Mouse (Mus musculus) layer of hippocampus, adult 9-11 months (tissue): ENCODE measurements around the gene Rab17.

ENCODE experiments used
- DNase-seq: peaks from one replicate; pipeline ENCODE4 v3.0.0; 2022

Gene Rab17

DNA sequence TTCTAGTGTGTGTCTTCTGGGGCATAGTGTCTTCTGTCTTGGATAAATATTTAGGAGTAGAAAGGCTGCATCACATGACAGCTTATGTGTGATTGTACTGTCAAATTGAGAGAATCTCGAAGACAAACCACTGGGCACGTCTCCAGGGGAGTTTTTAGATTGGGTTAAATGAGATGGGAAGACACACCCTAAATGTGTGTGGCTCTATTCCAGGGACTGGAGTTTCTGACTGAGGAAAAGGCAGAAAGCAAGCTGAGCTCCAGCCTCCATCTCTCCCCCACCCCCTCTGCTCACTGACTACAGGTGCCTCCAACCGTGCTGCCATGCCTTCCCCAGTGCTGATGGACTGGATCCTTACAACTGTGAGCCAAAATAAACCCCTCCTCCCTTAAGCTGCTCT lies 11.9 kb upstream of the Rab17 start:
- DNase-seq = peak; percentile 8

DNA sequence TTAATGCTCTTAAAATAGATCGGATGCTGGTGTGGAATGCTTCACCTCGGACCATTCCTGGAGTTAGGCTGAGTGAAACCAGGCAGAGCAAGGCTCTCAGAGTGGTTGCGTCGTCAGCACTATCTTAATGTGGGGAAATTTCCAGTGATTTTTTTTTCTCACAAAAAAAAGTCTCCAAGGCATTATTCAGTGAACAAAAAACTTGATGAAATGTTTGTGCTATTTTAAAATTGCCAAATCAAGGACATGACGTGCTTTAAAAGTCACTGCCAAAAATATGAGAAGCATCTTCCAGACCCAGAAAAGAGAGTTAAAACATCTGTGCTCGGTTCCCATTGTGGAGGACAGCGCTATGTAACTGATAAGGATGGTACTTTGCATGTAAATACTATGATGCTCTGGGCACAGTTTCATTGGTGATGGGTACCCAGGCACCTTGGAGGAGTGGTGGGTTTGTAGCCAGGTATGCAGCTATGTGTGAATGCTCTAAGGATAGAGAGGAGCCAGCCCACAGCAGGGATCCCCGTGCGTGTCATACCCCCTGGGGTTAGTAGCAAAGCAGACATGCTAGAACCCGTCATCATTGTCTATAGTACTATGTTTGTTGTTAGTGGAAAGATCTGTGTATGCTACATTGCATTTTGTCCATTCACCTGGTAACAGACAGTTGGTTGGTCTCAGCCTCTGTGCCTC lies 11.3 kb upstream of the Rab17 start:
- peak; percentile 11 for DNase-seq

DNA sequence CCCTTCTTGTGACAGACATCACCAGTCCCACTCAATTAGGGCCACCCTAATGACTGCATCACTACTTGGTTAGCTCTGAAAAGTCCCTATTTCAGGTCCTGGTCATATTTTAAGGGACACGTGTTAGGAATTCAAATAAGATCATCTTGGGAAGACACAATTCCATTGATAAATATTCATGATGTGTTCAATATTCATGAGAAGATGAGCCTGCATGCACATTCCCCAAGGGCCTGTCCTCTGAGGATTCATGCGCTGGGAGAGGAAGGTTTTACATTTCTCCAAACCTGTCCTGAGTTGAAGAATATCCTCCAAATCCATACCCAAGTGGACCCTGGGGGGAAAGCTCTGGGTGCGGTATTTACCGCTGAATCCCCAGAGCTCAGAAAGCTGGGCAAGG lies 6.5 kb upstream of the Rab17 start:
- no peak for DNase-seq

DNA sequence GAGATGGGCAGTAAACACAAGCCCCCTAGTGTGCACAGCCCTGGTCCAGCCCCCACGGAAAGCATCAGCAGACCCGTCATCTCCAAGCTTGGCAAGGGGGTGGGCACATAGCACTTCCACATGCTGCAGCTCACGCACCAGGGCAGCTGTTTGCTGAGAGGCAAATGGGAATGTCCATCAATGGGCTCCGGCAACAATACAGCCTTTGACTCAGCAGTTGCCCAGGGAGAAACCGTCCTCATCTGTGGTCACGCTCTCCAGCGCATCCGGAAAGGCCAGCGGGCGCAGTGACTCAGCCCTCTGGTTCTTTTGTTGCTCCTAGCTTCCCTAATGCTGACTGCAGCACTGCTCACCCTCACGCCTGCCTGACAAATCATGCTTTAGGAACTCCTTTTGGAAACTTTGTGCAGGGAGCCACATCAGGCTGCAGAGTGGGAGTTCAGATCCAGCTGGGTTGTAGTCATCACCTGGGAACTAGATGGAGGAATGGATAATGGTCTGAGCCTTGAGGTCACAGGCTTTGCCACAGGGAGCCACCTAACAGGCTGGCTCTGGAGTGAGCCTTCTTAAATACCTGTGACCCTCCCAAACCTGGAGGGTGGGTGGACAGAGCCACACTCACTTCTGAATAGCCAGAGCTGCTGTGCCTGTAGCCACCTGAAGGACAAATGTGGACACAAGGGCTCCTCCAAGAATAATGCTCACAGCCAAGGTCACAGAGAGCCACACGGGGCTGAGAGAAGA lies 5.6 kb upstream of the Rab17 start:
- peak; percentile 79 for DNase-seq

DNA sequence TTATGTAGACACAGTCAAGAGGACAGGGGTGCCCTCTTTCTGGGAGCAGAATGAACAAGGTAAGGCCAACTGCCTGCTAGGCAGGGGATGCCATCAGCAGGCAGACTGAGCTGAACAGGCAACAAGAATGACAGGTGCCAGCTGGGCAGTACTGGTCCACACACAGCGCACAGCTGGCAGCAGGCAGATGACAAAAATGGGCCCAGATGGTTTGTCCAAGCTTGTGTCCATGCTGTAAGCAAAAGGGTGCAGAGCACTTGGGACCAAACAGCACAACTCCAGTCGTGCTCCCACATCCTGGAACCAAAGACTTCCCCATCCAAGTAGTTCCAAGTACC lies 4.1 kb upstream of the Rab17 start:
- no peak for DNase-seq

DNA sequence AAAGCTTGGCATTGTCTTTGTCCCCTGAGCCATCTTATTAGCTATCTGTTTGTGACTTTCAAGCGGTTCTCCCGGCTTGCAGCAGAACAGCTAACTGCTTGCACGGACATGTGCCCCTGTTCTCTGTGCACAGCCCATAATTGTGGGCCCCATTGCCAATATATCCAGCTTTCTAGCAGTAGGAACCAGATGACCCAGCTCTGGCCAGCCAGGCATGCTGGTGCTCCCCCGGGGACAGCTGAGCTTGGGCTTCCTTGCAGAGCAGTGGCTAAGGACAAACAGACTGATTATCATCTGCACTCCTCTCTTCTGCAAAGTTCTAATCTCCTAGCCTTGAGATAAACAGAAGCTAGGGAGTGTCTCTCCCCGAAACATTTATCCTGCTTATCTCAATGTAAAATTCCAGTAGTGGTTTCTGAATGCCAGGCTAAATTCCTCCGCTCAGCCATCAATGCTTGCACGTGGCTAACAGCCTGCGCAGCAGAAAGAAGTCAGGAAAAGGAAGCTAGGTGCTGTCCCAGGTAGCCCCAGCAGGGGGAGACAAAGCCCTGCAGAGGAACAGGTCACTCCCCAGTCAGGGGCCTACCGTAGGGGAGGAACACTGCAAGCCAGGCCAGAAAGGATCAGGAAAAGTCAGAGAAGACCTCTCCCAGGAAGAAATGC lies 3.6 kb upstream of the Rab17 start:
- DNase-seq = peak; percentile 82

DNA sequence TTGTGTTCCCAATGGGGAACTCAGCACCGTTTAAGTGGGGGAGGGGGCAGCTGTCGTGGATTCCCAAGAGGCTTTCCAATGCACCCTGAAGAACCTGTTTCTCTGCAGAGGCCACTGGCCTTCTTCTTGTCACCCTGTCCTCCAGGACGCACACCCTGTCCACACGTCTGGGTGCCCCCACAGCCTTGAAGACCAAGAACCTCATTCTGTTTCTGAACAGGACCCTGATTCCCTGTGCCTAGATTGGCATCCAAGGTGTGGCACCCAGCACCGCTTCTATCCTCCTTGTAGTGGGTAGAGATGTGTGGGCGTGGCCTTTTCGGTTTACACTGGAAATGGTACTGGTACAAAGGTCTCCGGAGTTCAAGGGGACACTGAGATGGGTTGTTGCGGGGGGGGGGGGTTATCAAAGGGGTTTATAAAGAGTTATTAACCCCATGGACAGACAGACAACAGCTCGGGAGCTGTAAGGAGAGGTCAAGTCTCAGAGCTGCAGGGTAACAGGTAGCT lies 475 bp upstream of the Rab17 start:
- no peak for DNase-seq

DNA sequence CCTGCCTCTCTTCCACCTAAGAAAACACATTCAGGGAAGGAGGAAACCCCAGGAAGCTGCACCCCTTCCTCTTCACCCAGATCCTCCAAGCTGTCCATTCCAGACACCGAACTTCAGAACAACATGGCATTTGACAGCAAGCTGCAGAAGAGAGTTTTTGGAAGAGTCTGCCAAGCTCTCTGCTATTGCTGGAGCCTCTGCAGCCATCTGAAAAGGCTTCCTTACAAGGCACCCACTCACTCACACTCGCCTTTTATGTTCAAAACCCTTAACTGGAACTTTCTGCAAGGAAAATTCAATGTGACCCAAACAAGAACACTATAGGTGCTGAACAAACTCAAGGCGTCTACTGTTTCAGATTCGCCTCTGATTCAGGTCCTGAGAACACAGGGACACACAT lies 812 bp downstream of the Rab17 start:
- no peak for DNase-seq

DNA sequence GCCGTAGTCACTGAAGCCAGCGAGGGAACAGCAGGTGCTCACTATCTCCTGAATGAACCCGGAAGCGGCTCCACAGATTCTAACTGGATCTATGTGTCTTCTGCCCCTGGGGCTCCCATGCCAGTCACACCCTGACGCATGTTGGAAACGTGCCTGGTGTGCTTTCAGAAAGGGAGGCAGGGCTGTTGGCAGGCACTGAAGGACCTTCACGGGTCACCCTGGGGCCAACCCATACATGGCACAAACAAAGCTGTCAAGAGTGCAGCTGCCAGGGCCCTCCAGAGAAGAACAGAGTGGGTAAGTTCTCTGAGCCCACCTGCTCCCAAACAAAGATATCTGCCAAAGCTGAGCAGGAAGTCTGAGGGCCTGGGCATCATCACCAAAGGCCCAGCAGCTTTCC lies 1.9 kb downstream of the Rab17 start:
- no peak for DNase-seq

DNA sequence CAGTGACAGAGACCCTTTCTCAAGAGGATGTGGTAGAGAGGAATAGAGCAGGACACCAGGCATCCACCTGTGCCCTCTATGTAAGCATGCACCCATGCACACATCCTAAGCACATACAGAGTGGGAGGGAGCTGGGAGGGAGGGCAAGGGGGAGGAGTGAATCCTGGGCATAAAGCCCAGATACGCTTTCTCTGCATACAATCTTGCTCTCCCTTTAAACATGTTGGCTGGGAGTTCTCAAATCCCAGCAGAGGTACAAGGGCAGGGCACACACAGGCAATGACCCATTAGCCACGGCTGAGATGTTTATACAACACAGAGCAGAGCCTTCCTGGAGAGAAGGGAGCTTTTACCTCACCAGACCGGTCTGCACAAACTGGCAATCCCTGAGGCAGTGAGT lies 6.5 kb downstream of the Rab17 start:
- no peak for DNase-seq

DNA sequence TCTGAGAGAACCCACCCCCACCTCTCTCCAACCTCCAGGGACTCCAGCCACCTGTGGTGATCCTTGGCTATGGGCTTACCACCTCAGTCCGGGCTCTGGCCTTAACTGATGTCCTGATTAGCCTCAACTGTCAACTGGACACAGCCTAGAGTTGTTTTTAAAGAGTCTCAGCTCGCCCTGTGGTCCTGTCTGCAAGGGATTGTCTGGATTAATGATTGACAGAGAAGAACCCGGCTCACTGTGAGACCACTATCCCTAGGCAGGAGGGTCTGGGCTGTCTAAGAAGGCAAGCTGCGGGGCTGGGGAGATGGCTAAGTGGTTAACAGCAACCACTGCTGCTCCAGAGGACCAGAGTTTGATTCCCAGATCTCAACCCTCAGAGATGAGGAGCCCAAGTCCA lies 6.9 kb downstream of the Rab17 start:
- DNase-seq = no peak

DNA sequence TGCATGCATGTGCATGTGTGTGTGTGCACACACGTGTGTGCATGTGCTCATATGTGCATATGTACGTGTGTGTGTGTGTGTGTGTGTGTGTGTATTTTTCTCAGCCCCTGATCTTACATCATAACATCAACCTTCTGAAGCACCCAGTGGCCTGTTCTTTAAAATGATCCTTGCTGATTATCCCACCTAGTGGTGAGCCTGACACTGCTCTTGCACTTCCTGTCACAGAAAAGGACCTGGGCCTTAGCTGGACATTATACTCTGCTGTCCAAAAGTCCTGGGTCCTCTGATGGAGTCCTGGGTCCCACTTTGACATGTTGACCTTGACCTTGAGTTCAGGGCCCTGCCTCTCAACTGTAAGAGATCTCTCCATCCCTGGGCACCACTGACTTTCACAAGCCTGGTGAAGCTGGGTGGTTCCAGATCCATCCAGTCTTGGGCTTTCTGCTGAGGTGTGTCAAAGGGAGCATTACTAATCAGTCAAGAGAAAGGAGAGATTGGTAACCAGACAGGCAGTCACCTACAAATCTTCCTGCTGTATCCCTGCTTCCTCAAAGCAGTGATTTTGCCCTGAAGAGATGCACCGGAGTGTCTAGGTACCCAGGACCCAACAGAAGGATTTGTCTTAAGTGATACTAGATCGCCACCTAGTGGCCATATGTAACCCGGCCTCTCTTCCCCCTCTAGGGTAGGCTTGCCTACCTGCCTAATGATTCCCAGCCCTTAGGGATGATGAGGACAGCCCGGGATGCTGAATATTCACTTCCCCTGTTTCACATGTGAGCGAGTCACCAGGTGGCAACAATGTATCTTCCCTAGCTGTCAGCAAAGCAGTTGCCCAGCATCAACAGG lies 13.0 kb downstream of the Rab17 start:
- peak; percentile 59 for DNase-seq

DNA sequence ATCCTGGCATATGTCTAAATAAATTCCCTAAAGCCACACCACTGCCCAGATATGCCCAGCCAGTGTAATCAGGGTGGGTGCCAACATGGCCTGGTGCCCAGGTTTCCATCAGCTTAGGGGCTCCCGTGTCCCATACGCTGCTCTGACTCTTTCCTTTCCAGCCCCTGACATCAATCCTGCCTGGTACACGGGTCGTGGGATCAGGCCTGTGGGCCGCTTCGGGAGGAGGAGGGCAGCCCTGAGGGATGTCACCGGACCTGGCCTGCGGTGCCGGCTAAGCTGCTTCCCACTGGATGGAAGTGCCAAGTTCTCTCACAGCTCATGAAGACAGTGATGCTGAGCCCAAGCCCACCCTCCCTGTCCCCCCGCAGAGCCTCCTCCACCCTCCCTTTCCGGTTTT lies 15.8 kb downstream of the Rab17 start:
- DNase-seq = no peak

DNA sequence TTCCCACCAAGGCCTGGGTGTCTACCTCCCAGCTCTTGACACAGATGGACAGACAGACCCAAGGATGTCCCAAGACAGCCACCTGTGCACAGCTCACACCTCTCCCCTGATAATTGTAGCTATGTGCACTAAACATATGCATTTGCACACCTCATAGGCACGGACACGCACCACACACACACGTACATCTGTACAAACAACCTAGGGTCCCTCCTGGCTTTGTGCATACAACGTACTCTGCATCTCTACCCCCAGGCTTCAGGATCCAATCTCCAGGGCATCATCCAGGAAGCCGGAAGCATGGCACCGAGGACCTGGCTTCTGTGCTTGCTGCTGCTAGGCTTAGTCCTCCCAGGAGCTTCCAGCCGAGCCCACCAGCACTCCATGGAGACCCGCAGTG lies 16.7 kb downstream of the Rab17 start, which contains the start of gene Prlh:
Gene Prlh, plus strand, starts transcription at position 301 of the 400 bp plus-strand sequence.
- DNase-seq = no peak

DNA sequence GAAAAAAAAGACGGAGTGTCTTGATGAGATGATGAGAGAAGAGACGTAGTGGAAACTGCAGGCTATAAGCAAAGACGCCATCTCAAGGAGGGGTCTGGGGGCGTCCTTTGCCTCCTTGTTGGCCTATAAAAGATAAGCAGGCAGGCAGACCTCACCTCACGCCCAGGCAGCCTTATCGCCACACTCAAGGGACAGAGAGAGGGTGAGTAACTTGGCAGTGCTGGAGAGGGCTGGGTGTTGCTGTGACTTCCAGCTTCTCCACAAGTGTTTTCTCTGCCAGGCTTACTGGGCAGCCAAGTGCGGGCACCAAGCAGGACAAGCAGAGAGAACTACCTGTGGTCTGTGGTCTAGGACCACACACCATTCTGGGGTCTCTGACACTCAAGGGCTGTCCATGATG lies 17.8 kb downstream of the Rab17 start:
- DNase-seq = no peak

DNA sequence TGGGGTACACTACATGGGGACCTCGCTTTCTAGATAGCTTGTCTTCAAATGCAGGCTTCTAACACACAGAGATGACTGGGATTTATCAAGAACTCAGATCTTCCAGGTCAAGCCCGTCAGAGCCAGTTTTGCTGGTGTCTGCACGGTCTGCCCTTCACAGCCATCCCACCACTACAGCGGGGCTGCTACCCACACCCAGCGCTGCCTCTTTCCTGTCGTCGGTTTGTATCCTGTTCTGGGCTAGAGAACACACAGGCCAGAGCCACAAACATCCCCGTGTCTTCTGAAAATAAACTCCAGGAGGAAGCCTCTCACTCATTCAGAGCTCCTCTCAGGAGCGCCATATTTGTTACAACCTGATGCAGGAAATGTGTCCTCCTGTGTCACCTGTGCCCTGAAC lies 20.2 kb downstream of the Rab17 start:
- DNase-seq = no peak

DNA sequence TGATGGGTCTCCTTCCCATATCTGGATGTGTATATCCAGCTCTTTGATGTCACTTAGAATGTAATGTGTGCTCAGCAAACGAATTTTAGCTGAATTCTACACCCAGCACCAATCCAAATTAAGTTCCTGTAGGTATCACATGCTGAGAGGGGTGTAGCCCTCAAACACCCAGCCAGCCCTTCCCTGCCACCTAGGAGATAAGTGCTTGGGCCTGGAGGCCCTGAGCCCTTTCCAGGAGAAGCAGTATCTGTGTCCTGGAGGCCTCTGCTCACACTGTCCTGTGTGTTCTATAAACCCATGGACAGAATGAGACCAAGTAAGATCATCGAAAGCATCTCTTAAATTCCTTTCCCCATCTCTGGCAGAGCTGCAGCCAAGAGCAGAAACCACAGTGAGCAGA lies 22.2 kb downstream of the Rab17 start:
- no peak for DNase-seq

DNA sequence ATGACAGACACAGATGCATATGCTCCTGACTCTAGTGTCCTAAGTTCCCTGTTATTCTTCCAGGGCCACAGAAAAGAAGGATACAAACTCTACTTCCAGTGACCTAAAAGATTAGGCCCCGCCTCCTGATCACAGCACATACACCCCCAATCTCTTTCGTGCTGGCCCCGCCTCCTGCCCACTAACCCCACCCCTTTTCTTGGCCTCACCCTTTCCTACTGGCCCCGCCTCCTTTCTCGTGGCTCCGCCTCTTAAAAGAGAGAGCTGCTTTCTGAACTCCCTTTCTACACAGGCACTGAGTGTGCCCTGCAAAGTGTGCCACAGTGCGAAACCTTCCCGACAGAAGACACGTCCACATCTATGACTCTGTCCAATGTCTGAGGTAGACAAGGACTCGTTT lies 24.3 kb downstream of the Rab17 start:
- DNase-seq = no peak

DNA sequence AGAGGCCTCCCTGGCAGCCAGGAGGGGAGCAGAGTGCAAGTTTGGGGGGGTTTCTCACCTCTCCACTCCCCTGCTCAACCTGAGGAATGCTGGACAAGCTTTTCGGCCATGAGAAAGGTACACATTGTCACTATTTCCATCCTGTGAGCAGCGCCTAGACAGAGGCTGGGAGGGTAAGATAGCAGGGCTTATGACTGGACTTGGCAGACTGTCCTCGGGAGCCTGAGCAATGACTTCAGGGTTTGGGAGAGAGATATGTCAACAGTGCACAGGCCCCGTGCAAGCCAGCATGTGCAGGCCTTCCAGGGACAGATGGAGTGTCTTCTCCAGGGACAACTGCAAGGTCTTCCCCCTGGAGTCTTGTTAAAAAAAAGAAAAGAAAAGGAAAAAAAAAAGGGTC lies 29.5 kb downstream of the Rab17 start:
- no peak for DNase-seq

DNA sequence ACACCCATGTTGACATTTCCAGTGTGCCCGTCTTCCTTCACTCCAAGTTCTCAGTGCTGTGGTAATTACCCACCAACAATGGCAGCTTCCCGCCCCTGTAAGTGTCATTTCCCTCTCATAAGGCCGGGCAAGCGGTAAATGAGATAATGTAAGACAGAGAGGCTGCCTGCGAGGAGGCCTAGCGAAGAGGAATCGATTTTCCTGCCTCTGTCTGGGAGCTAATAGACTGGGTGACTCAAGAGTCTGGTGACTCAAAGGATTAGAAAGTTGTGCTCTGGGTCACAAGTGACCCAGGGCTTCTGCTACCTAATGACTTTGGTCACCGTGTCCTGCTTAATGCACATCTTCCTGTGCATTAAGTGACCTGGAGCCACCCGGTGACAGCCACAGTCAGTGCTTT lies 32.5 kb downstream of the Rab17 start:
- no peak for DNase-seq

DNA sequence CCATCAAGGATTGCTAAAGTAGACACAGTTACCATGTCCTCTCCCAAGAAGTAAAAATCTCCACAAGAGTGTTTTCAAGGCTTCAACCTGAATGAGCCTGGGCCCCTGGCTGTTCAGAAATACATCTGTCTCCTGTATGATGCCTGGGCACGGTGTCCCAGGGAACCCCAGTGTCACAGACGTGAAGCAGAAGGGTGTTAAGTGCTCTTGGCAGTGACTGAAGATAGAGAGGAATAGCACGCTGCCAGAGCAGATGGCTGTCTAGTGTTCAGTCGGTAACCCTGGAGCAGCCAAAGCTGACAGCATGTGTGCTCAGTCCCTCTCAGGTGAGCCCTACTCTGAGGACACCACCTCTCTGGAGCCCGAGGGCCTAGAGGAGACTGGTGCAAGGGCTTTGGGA lies 36.5 kb downstream of the Rab17 start:
- peak; percentile 47 for DNase-seq

DNA sequence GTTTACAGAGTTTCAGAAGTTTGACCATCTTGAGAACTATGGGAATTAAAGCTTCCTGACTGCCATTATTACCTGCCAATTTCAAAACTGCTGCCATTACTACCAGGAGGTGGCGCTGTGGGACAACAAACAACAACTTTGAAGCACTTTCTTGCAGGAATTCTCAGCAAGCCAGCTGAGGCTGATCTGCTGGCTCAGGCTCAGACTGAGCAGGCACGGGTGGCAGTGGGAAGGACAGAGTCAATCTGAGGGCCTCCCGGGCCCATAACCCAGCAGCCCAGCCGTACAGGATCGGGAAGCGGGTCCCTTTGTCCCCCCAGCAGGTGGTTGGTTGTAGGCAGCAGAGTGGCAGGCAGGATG lies 40.9 kb downstream of the Rab17 start:
- peak; percentile 68 for DNase-seq

DNA sequence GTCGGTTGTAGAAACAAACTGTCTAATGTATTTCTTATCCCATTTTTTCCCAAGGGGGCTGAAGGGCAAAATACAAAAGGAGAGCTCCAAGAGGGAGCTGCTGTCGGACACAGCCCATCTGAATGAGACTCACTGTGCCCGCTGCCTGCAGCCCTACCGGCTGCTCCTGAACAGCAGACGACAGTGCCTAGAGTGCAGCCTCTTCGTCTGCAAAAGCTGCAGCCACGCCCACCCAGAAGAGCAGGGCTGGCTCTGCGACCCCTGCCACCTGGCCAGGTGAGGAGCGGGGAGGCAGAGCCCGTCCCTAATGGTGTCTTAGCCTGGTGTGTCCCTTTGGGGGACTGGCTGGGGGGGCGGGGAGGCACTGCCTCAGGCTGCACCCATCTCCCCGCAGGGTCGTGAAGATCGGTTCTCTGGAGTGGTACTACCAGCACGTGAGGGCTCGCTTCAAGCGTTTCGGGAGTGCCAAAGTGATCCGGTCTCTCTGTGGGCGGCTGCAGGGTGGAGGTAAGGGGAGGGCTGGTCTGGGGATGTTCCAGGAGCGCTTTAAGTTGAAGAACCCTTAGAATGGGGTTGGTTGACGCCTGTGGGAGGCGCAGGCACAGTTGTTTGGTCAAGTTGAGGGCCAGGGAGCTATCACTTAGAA lies 41.4 kb downstream of the Rab17 start:
- DNase-seq = no peak
